Mouse (Mus musculus) ES-Bruce4 (cell line): ENCODE data around the gene Mrpl2.

Experiments
- CTCF ChIP-seq: IDR thresholded peaks from one replicate; pipeline ENCODE4 v1.8.1; 2011; ENCODE audit warnings: low read depth, low read length
- EP300 ChIP-seq: IDR thresholded peaks from 2 replicates; pipeline ENCODE4 v1.6.1; 2011; ENCODE audit warnings: low read depth, low read length; ENCODE audit not compliant: insufficient read depth
- POLR2A ChIP-seq: IDR thresholded peaks from one replicate; pipeline ENCODE4 v1.8.1; 2011; ENCODE audit warnings: low read length; ENCODE audit not compliant: insufficient read depth

DNA sequence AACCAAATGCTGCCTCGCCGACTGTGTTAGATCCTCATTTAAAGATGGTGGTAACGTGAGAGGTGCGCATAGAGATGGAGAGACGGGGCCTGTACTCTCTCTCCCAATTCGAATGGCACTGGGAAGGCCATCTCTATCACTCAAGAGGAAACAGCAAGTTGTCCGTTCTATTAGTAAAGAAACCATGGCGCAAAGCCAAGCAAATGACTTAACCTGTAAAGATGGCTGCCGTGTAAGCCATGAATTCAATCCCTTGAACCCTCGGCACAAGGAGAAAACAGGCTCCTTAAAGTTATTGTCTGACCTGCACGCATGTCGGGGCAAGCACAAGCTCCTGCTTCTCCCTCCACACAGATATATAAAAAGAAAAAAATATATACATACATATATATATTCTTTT, 28.2 kb upstream of the Mrpl2 start:
- TF ChIP-seq EP300: no peak
- TF ChIP-seq CTCF: no peak
- TF ChIP-seq POLR2A: no peak
